Mouse (Mus musculus) forebrain, embryonic 14.5 days (tissue): ENCODE measurements around the gene Tcirg1. TPM values are rescaled to one million over a fixed set of nuclear protein-coding genes. Genes with fewer than 3 reads are reported as not detected.

ENCODE experiments used
- ATAC-seq: fragments of 200-750 bp; cut with Nextera tagmentation; 2 replicates; pipeline ENCODE4 v1.8.0; 2017; ENCODE audit warnings: mild to moderate bottlenecking, moderate library complexity
- DNase-seq: peaks from one replicate; pipeline ENCODE4 v3.0.0-alpha.2; 2015; ENCODE audit warnings: low spot score
- H3K27ac ChIP-seq: fragments of 300-500 bp; sonication (generic); 2 replicates; pipeline ENCODE4 v1.5.1; 2014; ENCODE audit warnings: low read depth, mild to moderate bottlenecking, control low read depth, low read length, moderate library complexity
- H3K27me3 ChIP-seq: fragments of 300-500 bp; sonication (generic); replicated peaks from 2 replicates; pipeline ENCODE4 v1.6.1; 2014; ENCODE audit warnings: low read length, control low read depth, mixed read lengths; ENCODE audit not compliant: control insufficient read depth, insufficient read depth
- H3K36me3 ChIP-seq: fragments of 300-500 bp; sonication (generic); 2 replicates; pipeline ENCODE4 v1.6.1; 2014; ENCODE audit warnings: low read length, control low read depth; ENCODE audit not compliant: control insufficient read depth, insufficient read depth
- H3K4me1 ChIP-seq: fragments of 300-500 bp; sonication (generic); 2 replicates; pipeline ENCODE4 v1.6.1; 2014; ENCODE audit warnings: antibody characterized with exemption, low read length, control low read depth; ENCODE audit not compliant: control insufficient read depth, insufficient read depth
- H3K4me2 ChIP-seq: fragments of 300-500 bp; sonication (generic); 2 replicates; pipeline ENCODE4 v1.6.1; 2014; ENCODE audit warnings: mild to moderate bottlenecking, control low read depth, low read length
- H3K4me3 ChIP-seq: fragments of 300-500 bp; sonication (generic); 2 replicates; pipeline ENCODE4 v1.5.1; 2014; ENCODE audit warnings: low read depth, low read length, control low read depth
- H3K9ac ChIP-seq: fragments of 300-500 bp; sonication (generic); 2 replicates; pipeline ENCODE4 v1.6.1; 2014; ENCODE audit warnings: mild to moderate bottlenecking, low read length, control low read depth, moderate library complexity
- H3K9me3 ChIP-seq: fragments of 300-500 bp; sonication (generic); replicated peaks from 2 replicates; pipeline ENCODE4 v1.6.1; 2016; ENCODE audit warnings: low read length, control low read depth, mixed read lengths; ENCODE audit not compliant: control insufficient read depth
- WGBS: fragments of 180-500 bp; shearing (Covaris S2); extraction: QIAGEN DNeasy Blood & Tissue Kit; methylation state at CpG from one replicate; pipeline ENCODE4 v1.1.7; 2014; 5-methylcytosine and 5-hydroxymethylcytosine counted together
- polyA plus RNA-seq: library from polyadenylated mRNA; unstranded; fragments of >200 nt; fragmentation: Nextera tagmentation; extraction: Ambion mirVana; gene quantifications from 2 replicates; pipeline ENCODE4 v1.2.1, GENCODE M21; 2014

Tcirg1 gene
- polyA plus RNA-seq, 1 experiment from 2014 or later, result 5.8 TPM

GRCm38 (mm10) chr19:3851979-3852681, 54.8 kb downstream of the Tcirg1 start:
- H3K4me3 ChIP-seq, result peak overlapping the region; percentile 89
- peaks cover 21% of the 10 kb centered on the region for H3K4me1 ChIP-seq
- no peaks in the 10 kb centered on the region for H3K9me3 ChIP-seq
- peak overlapping the region; percentile 88 for H3K9ac ChIP-seq
- peak overlapping the region; percentile 97 for H3K27ac ChIP-seq
- ATAC-seq (peak; percentile 52), DNase-seq (peak; percentile 50)
- under 1% methylated on average over 46 of the region's 74 CpGs for WGBS
- peak overlapping the region; percentile 68 for H3K4me2 ChIP-seq
- H3K36me3 ChIP-seq, result no peaks in the 10 kb centered on the region
- no peaks in the 10 kb centered on the region for H3K27me3 ChIP-seq

- Histone ChIP-seq H3K9ac (peak within 1 kb of the TSS; percentile 88), H3K27ac (peak within 1 kb of the TSS; percentile 97), H3K4me3 (peak within 1 kb of the TSS; percentile 89), H3K27me3 (no peaks in the 10 kb centered on the region), H3K4me2 (peak within 1 kb of the TSS; percentile 68), H3K36me3 (no peaks in the 10 kb centered on the region), H3K4me1 (peaks cover 21% of the 10 kb centered on the region), H3K9me3 (no peaks in the 10 kb centered on the region)
- WGBS, result under 1% methylated on average over 53 of the region's 54 CpGs
- DNase-seq, result peak; percentile 98
- ATAC-seq, result peak; percentile 99
These were observed 55.4 kb downstream of the Tcirg1 start, which contains the start of gene Chka for GRCm38 (mm10) chr19:3851502-3851962. TSS of gene Chka (plus strand) at chr19:3851773.

- peak overlapping the region; percentile 42 for H3K9ac ChIP-seq
- WGBS, result 13% methylated on average over 19 of the region's 19 CpGs
- peaks cover 21% of the 10 kb centered on the region for H3K4me1 ChIP-seq
- no peaks in the 10 kb centered on the region for H3K27me3 ChIP-seq
- DNase-seq, result no peak
- H3K9me3 ChIP-seq, result no peaks in the 10 kb centered on the region
- ATAC-seq, result peak; percentile 0; the same call in 1 of the 2 replicates
- H3K27ac ChIP-seq, result peak overlapping the region; percentile 52; the same call in 1 of the 2 replicates
- peak overlapping the region; percentile 89 for H3K4me3 ChIP-seq
- H3K36me3 ChIP-seq, result no peaks in the 10 kb centered on the region
- peak overlapping the region; percentile 68 for H3K4me2 ChIP-seq
These were observed 56.0 kb downstream of the Tcirg1 start for GRCm38 (mm10) chr19:3850847-3851469.

- H3K4me2 ChIP-seq, result no peak overlapping the region
- no peak for DNase-seq
These were observed 56.9 kb downstream of the Tcirg1 start for GRCm38 (mm10) chr19:3850076-3850475.

GRCm38 (mm10) chr19:3849251-3849650, 57.7 kb downstream of the Tcirg1 start:
- Histone ChIP-seq H3K27me3 (no peaks in the 10 kb centered on the region), H3K27ac (no peak overlapping the region), H3K9me3 (no peaks in the 10 kb centered on the region), H3K4me3 (no peak overlapping the region), H3K36me3 (no peaks in the 10 kb centered on the region), H3K9ac (no peak overlapping the region), H3K4me2 (no peak overlapping the region), H3K4me1 (peaks cover 12% of the 10 kb centered on the region)
- DNase-seq (no peak), ATAC-seq (no peak)
- 81% methylated on average over 2 of the region's 2 CpGs for WGBS

More at GRCm38 (mm10) chr19:3850076-3850475, 56.9 kb downstream of the Tcirg1 start:
- H3K27me3 ChIP-seq, result no peaks in the 10 kb centered on the region
- H3K4me3 ChIP-seq, result no peak overlapping the region
- no peaks in the 10 kb centered on the region for H3K9me3 ChIP-seq
- ATAC-seq, result no peak
- no peaks in the 10 kb centered on the region for H3K36me3 ChIP-seq
- H3K27ac ChIP-seq, result no peak overlapping the region
- H3K4me1 ChIP-seq, result peaks cover 13% of the 10 kb centered on the region
- 42% methylated on average over 5 of the region's 5 CpGs for WGBS
- no peak overlapping the region for H3K9ac ChIP-seq

GRCm38 (mm10) chr19:3848207-3848808, 58.6 kb downstream of the Tcirg1 start:
- no peaks in the 10 kb centered on the region for H3K36me3 ChIP-seq
- 81% methylated on average over 7 of the region's 7 CpGs for WGBS

GRCm38 (mm10) chr19:3847711-3848110, 59.2 kb downstream of the Tcirg1 start:
- Histone ChIP-seq H3K4me2 (no peak overlapping the region), H3K27me3 (no peaks in the 10 kb centered on the region), H3K4me1 (peaks cover 5% of the 10 kb centered on the region; the same call in 1 of the 2 replicates), H3K36me3 (no peaks in the 10 kb centered on the region), H3K9ac (no peak overlapping the region), H3K27ac (no peak overlapping the region), H3K9me3 (no peaks in the 10 kb centered on the region), H3K4me3 (no peak overlapping the region)
- ATAC-seq (no peak), DNase-seq (no peak)
- WGBS, result 68% methylated on average over 5 of the region's 5 CpGs

More at GRCm38 (mm10) chr19:3848207-3848808, 58.6 kb downstream of the Tcirg1 start:
- Histone ChIP-seq H3K4me2 (no peak overlapping the region), H3K4me1 (peaks cover 5% of the 10 kb centered on the region; the same call in 1 of the 2 replicates), H3K4me3 (no peak overlapping the region), H3K9ac (no peak overlapping the region), H3K27me3 (no peaks in the 10 kb centered on the region), H3K27ac (no peak overlapping the region), H3K9me3 (no peaks in the 10 kb centered on the region)
- DNase-seq, result no peak
- no peak for ATAC-seq

- no peak overlapping the region for H3K4me2 ChIP-seq
- peaks cover 5% of the 10 kb centered on the region; the same call in 1 of the 2 replicates for H3K4me1 ChIP-seq
- H3K27ac ChIP-seq, result no peak overlapping the region
- H3K36me3 ChIP-seq, result no peaks in the 10 kb centered on the region
- no peak overlapping the region for H3K9ac ChIP-seq
- DNase-seq, result no peak
- no peak overlapping the region for H3K4me3 ChIP-seq
- no peaks in the 10 kb centered on the region for H3K9me3 ChIP-seq
- no peak for ATAC-seq
- no peaks in the 10 kb centered on the region for H3K27me3 ChIP-seq
- 81% methylated on average over 10 of the region's 10 CpGs for WGBS
These were observed 60.0 kb downstream of the Tcirg1 start for GRCm38 (mm10) chr19:3846676-3847604.
